Mouse (Mus musculus) hindbrain, embryonic 10.5 days (tissue): ENCODE measurements around the gene Chrna3. TPM values are rescaled to one million over a fixed set of nuclear protein-coding genes. Genes with fewer than 3 reads are reported as not detected.

Experiments used
- DNase-seq: peaks from one replicate; pipeline ENCODE4 v3.0.0-alpha.2; 2017; ENCODE audit warnings: low spot score
- H3K27ac ChIP-seq: fragments of 300-500 bp; sonication (generic); 2 replicates; pipeline ENCODE4 v1.5.1; 2016; ENCODE audit warnings: mild to moderate bottlenecking, moderate library complexity
- H3K27me3 ChIP-seq: fragments of 300-500 bp; sonication (generic); 2 replicates; pipeline ENCODE4 v1.6.1; 2016; ENCODE audit warnings: mild to moderate bottlenecking; ENCODE audit not compliant: poor library complexity, insufficient read depth, severe bottlenecking
- H3K36me3 ChIP-seq: fragments of 300-500 bp; sonication (generic); 2 replicates; pipeline ENCODE4 v1.6.1; 2016; ENCODE audit warnings: mild to moderate bottlenecking, moderate library complexity
- H3K4me1 ChIP-seq: fragments of 300-500 bp; sonication (generic); replicated peaks from 2 replicates; pipeline ENCODE4 v1.6.1; 2016; ENCODE audit warnings: mild to moderate bottlenecking
- H3K4me3 ChIP-seq: fragments of 300-500 bp; sonication (generic); 2 replicates; pipeline ENCODE4 v1.5.1; 2016; ENCODE audit warnings: mild to moderate bottlenecking, moderate library complexity
- H3K9me3 ChIP-seq: fragments of 300-500 bp; sonication (generic); 2 replicates; pipeline ENCODE4 v1.6.1; 2016; ENCODE audit warnings: mild to moderate bottlenecking, moderate library complexity
- WGBS: fragments of 180-500 bp; shearing (Covaris S2); methylation state at CpG from one replicate; pipeline ENCODE4 v1.1.7; 2016; 5-methylcytosine and 5-hydroxymethylcytosine counted together
- polyA plus RNA-seq: library from polyadenylated mRNA; unstranded; fragments of >200 nt; fragmentation: Nextera tagmentation; extraction: Ambion mirVana; gene quantifications from 2 replicates; pipeline ENCODE4 v1.2.1, GENCODE M21; 2016

The Chrna3 gene
- polyA plus RNA-seq = 13.7 and 17.3 TPM in 2 replicates

- Histone ChIP-seq H3K27me3 (peaks cover 53% of the 10 kb centered on the region), H3K4me3 (peak within 1 kb of the TSS; percentile 57)
- under 1% methylated on average over 39 of the region's 39 CpGs for WGBS
Observed at GRCm38 (mm10) chr9:55026275-55026663, at the start of gene Chrna3. TSS of gene Chrna3 (minus strand) at chr9:55026562.

GRCm38 (mm10) chr9:55067965-55068265, 41.6 kb upstream of the Chrna3 start:
- no peaks in the 10 kb centered on the region for H3K9me3 ChIP-seq
- peaks cover 35% of the 10 kb centered on the region for H3K4me1 ChIP-seq
- H3K36me3 ChIP-seq = no peaks in the 10 kb centered on the region
- 56% methylated on average over 5 of the region's 5 CpGs for WGBS
- no peak for DNase-seq
- H3K27ac ChIP-seq = peak overlapping the region; percentile 64
- H3K4me3 ChIP-seq = no peak overlapping the region
- H3K27me3 ChIP-seq = peaks cover 7% of the 10 kb centered on the region; the same call in 1 of the 2 replicates

More at GRCm38 (mm10) chr9:55026275-55026663, at the start of gene Chrna3:
- Histone ChIP-seq H3K27ac (peak within 1 kb of the TSS; percentile 78), H3K36me3 (no peaks in the 10 kb centered on the region), H3K9me3 (no peaks in the 10 kb centered on the region), H3K4me1 (peaks cover 19% of the 10 kb centered on the region)
- peak; percentile 71 for DNase-seq

DNA sequence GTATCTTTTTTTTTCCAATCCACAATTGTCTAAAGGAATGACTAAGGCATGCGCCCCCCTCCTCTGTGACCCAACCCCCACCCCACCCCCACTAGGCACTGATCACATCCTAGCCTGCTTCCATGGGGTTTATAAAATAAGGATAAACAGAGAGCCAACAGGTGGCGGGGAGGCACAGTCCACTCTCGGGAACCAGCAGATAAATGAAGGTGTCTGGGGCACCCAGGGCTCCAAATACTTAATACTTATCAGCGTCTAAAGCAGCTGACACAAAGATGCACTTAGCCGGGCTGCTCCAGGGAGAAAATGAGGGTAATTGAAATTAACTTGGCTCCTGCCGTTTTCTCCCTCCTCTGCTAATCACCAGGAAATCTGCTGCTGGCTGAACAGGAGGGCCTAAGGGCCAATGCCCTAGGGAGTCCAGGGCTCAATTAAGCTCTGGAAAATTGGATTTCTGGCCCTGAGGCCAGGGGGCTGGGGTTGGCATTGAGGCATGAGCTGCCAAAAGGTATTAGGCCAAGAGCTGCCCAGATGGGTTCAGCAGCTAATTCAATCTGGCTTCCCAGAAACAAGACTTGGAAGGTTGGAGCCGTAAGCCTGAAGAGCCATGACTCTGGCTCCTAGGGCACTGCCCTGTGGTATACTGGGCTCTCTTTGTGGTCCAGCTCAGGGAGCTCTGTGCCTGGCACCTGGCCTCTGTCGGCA, 41.0 kb upstream of the Chrna3 start:
- Histone ChIP-seq H3K9me3 (no peaks in the 10 kb centered on the region), H3K36me3 (no peaks in the 10 kb centered on the region), H3K27me3 (peaks cover 7% of the 10 kb centered on the region; the same call in 1 of the 2 replicates), H3K4me3 (no peak overlapping the region), H3K27ac (peak overlapping the region; percentile 64), H3K4me1 (peaks cover 35% of the 10 kb centered on the region)
- WGBS = 32% methylated on average over 8 of the region's 8 CpGs
- peak; percentile 65 for DNase-seq

GRCm38 (mm10) chr9:55065241-55065640, 38.9 kb upstream of the Chrna3 start:
- H3K9me3 ChIP-seq = no peaks in the 10 kb centered on the region
- no peaks in the 10 kb centered on the region for H3K36me3 ChIP-seq
- no peak for DNase-seq
- H3K4me3 ChIP-seq = no peak overlapping the region
- H3K27me3 ChIP-seq = peaks cover 10% of the 10 kb centered on the region; the same call in 1 of the 2 replicates
- WGBS = 91% methylated on average over 9 of the region's 9 CpGs
- peaks cover 35% of the 10 kb centered on the region for H3K4me1 ChIP-seq
- H3K27ac ChIP-seq = no peak overlapping the region

DNA sequence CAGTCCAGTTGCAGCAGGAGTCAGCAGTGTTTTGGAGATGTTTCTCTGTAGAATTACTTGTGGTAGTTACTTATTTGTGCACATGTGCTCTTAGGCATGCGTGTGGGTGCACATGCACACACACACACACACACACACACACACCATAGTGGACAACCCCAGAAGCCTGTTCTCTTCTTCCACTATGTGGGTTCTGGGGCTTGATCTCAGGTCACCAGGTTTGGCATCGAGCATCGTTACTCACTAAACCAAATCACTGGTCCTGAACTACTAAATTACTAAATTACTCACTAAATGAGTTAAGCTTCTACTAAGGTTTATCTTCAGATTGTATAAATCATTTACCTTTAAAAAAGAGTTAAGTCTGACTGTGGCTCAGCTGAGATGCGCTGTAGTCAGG, 31.7 kb upstream of the Chrna3 start:
- Histone ChIP-seq H3K36me3 (no peaks in the 10 kb centered on the region), H3K4me1 (no peaks in the 10 kb centered on the region), H3K27me3 (peaks cover 3% of the 10 kb centered on the region; the same call in 1 of the 2 replicates), H3K4me3 (no peak overlapping the region), H3K9me3 (no peaks in the 10 kb centered on the region), H3K27ac (no peak overlapping the region)
- 93% methylated on average over 4 of the region's 4 CpGs for WGBS
- no peak for DNase-seq

GRCm38 (mm10) chr9:55055386-55055930, 29.1 kb upstream of the Chrna3 start:
- Histone ChIP-seq H3K36me3 (no peaks in the 10 kb centered on the region), H3K27ac (no peak overlapping the region), H3K9me3 (no peaks in the 10 kb centered on the region), H3K4me3 (no peak overlapping the region), H3K4me1 (no peaks in the 10 kb centered on the region), H3K27me3 (no peaks in the 10 kb centered on the region)
- 61% methylated on average over 2 of the region's 2 CpGs for WGBS
- DNase-seq = no peak

DNA sequence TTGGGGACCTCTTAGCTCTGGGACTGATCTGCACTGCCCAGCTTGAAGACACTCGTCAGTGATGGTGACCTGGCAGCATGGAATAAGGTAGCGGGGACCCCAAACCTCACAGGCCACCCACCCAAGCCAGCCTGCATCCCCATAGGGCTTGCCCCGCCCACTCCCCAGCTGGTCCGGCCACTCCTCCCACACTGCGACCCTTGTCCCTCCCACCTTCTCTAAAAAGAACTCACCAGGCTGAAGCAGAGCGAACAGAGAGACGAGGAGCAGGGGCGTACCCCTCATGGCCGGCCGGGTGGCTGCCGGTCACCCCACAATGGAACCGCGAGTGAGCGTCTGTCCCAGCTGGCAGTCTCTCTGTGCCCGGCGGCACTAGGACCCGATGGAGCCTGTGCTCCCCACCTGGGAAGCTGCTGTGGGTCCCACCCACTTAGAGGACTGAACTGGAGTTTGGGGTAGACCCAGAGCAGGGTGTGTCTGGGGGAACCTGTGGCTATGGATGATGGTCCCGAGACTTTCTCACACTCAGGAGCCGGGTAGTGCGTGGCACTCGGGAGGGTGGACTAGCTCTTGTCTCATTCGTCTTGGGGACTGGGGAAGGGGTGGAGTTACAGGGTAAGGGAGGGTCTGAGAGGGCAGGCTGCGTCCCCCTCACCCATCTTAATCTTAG, 22.0 kb upstream of the Chrna3 start, which contains the start of gene Chrnb4:
Chrnb4 (minus strand) TSS at position 569 of the 670 bp plus-strand sequence.
- H3K27ac ChIP-seq = peak within 1 kb of the TSS; percentile 75
- peaks cover 14% of the 10 kb centered on the region for H3K27me3 ChIP-seq
- WGBS = 1% methylated on average over 23 of the region's 23 CpGs

GRCm38 (mm10) chr9:55046764-55047163, 20.4 kb upstream of the Chrna3 start:
- Histone ChIP-seq H3K36me3 (no peaks in the 10 kb centered on the region), H3K4me3 (no peak overlapping the region), H3K9me3 (no peaks in the 10 kb centered on the region), H3K27ac (no peak overlapping the region), H3K27me3 (peaks cover 14% of the 10 kb centered on the region), H3K4me1 (peaks cover 43% of the 10 kb centered on the region)
- WGBS = 2% methylated on average over 3 of the region's 3 CpGs
- no peak for DNase-seq

More for the DNA sequence above, 22.0 kb upstream of the Chrna3 start, which contains the start of gene Chrnb4:
- no peaks in the 10 kb centered on the region for H3K36me3 ChIP-seq
- peak; percentile 50 for DNase-seq
- H3K4me1 ChIP-seq = peaks cover 43% of the 10 kb centered on the region
- H3K4me3 ChIP-seq = peak within 1 kb of the TSS; percentile 59
- H3K9me3 ChIP-seq = no peaks in the 10 kb centered on the region

DNA sequence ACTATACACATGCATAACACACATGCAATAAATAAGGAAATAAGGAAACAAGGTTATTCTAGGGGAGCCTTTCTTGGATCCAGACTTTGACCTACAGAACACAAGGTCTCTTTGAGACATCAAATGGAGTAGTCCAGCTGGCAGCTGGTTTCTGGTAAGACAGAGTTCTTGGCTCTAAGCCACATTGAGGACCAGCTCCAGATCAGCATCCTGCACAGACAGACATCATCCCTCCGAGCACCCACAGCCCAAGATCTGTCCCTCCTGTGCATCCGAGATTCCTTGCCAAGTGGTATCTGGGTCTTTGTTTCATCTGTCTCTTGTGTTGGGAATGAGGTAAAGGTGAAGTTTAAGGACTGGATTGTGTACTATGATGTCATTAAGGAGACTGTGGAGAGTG, 18.6 kb upstream of the Chrna3 start:
- Histone ChIP-seq H3K4me3 (no peak overlapping the region), H3K27me3 (peaks cover 14% of the 10 kb centered on the region), H3K36me3 (no peaks in the 10 kb centered on the region), H3K4me1 (peaks cover 43% of the 10 kb centered on the region), H3K27ac (no peak overlapping the region), H3K9me3 (no peaks in the 10 kb centered on the region)
- 90% methylated on average over 2 of the region's 2 CpGs for WGBS
- DNase-seq = no peak

GRCm38 (mm10) chr9:55043688-55044087, 17.3 kb upstream of the Chrna3 start:
- H3K36me3 ChIP-seq = no peaks in the 10 kb centered on the region
- no peaks in the 10 kb centered on the region for H3K9me3 ChIP-seq

DNA sequence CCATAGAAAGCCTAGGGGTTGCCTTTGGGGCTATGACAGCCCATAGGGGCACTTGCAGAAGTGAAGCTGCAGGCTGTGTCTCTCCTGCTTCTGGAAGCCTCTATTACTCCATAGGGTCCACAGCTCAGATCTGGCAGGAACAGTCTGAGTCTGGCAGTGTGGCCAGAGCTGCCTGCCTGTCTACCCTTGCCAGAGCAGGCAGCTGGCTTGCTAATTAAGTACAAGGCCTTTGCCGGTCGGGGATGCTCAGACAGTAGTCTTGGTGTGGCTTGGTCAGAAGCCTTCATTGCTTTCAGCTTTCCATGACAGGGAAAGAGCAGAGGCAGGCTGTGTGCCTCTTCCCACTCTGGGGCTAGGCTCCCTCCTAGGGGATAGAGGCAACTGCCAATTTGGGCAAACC, 15.0 kb upstream of the Chrna3 start:
- WGBS = 67% methylated on average over 2 of the region's 2 CpGs

More at GRCm38 (mm10) chr9:55043688-55044087, 17.3 kb upstream of the Chrna3 start:
- Histone ChIP-seq H3K27me3 (peaks cover 14% of the 10 kb centered on the region), H3K27ac (peak overlapping the region; percentile 72), H3K4me1 (peaks cover 38% of the 10 kb centered on the region), H3K4me3 (peak overlapping the region; percentile 33)
- WGBS = 6% methylated on average over 8 of the region's 8 CpGs
- peak; percentile 41 for DNase-seq

GRCm38 (mm10) chr9:55039983-55040382, 13.6 kb upstream of the Chrna3 start:
- peaks cover 7% of the 10 kb centered on the region for H3K36me3 ChIP-seq
- DNase-seq = no peak
- no peak overlapping the region for H3K27ac ChIP-seq
- peaks cover 13% of the 10 kb centered on the region for H3K4me1 ChIP-seq
- 69% methylated on average over 5 of the region's 5 CpGs for WGBS
- no peak overlapping the region for H3K4me3 ChIP-seq
- H3K9me3 ChIP-seq = no peaks in the 10 kb centered on the region
- no peaks in the 10 kb centered on the region for H3K27me3 ChIP-seq

More for the DNA sequence above, 15.0 kb upstream of the Chrna3 start:
- 0 out of 2 replicates have a peak, but pooled peaks cover 5% of the 10 kb centered on the region for H3K27me3 ChIP-seq
- H3K36me3 ChIP-seq = no peaks in the 10 kb centered on the region
- H3K4me3 ChIP-seq = no peak overlapping the region
- H3K27ac ChIP-seq = no peak overlapping the region
- H3K4me1 ChIP-seq = peaks cover 16% of the 10 kb centered on the region
- no peaks in the 10 kb centered on the region for H3K9me3 ChIP-seq
- no peak for DNase-seq

DNA sequence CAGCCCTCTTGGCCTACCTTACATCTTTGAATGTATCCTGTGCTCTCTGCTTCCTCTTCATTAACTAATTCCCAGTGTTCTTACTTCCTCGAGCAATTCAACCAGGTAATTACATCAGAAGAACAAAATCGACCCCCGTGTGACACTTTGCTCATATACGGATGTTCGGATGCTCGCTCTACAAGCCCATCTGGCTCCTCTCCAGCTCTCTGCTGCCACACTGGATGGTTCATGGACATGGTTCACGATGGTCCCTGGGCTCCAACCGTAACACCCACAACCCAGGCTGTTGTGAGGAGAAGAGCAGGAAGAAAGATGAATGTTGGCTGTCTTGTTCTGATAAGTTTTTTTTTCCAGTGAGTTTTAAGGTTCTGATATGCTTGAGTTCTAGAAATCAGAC, 12.6 kb upstream of the Chrna3 start:
- H3K9me3 ChIP-seq = no peaks in the 10 kb centered on the region
- H3K27me3 ChIP-seq = no peaks in the 10 kb centered on the region
- no peak overlapping the region for H3K4me3 ChIP-seq
- no peak overlapping the region for H3K27ac ChIP-seq
- 87% methylated on average over 8 of the region's 8 CpGs for WGBS
- peaks cover 5% of the 10 kb centered on the region for H3K4me1 ChIP-seq
- DNase-seq = no peak
- peaks cover 12% of the 10 kb centered on the region for H3K36me3 ChIP-seq
